Mouse (Mus musculus): Measurements from ENCODE around the gene Itpkc. TPM values are rescaled to one million over a fixed set of nuclear protein-coding genes. Genes with fewer than 3 reads are reported as not detected.
A peak's percentile ranks its signal among the peaks of the same experiment; 100 is the strongest.

The Itpkc gene
- total and polyA plus RNA-seq, 3 experiments = 4.0 to 8.1 (median 4.0) TPM

DNA sequence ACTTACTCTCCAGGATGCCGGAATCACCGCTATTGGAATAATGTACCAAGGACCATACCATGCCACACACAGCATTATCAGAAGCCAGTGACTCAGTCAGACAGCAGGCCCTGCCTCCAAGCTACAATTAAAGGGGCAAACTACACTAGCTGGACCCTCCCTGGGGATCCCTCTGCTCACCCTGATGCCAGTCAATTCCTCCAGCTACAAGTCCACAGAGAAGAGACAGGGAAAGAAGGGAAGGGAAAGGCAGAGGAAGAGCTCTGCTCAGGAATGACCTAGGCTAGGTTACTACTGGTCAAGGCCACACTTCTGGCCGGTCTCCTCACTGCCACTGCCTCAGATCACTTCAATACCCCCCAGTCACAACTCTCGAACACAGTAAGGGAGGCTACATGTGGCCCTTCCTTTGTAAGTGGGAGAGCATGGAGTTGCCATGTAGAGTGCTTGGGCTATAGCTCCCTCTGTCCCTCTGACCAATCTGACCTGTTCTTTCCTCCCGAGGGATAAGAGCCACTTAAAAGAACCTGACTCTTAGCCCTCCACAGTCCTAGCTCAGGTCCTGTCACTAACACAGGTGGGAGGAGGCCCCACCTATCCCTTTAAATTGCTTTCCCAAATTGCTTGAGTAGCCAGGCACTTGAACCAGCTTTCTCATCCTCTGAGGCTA is 65.5 kb downstream of the Itpkc start:
- H3K4me3 ChIP-seq (replicated peaks in 1 of 3; ENCODE audit: low read depth in 2 of 3, low read length in 2 of 3, poor library complexity in 1 of 3) = peak overlapping the region in 2 of 3 experiments; percentile 86 to 92
- H3K27ac ChIP-seq (ENCODE audit: insufficient read depth, low read depth) = peak overlapping the region; percentile 17; the same call in 1 of the 2 replicates
- peaks cover 35 to 69% of the 10 kb centered on the region in 2 experiments for H3K36me3 ChIP-seq (replicated peaks in 1 of 2; ENCODE audit: control insufficient read depth in 1 of 2, insufficient read depth in 1 of 2, low read length in 1 of 2)
- H3K4me2 ChIP-seq (ENCODE audit: insufficient read depth, low read depth, poor library complexity, severe bottlenecking) = peak overlapping the region; percentile 77
- H3K79me2 ChIP-seq (replicated peaks; ENCODE audit: control insufficient read depth, extremely low read depth, insufficient read depth, poor library complexity, severe bottlenecking) = peaks cover 48% of the 10 kb centered on the region
- H3K27me3 ChIP-seq (replicated peaks) = no peaks in the 10 kb centered on the region
- H3K4me1 ChIP-seq (ENCODE audit: control insufficient read depth in 1 of 2, insufficient read depth in 2 of 2) = peaks cover 32 to 63% of the 10 kb centered on the region in 2 experiments
- peak overlapping the region; percentile 90; the same call in 1 of the 2 replicates for H3K9ac ChIP-seq (ENCODE audit: insufficient read depth, low read depth)
- TF ChIP-seq MAZ (IDR thresholded peaks at IDR 0.05; ENCODE audit: low read depth, low read length) (no peak), POLR2A (IDR thresholded peaks at IDR 0.05; ENCODE audit: low read depth, low read length) (0 out of 2 replicates have a peak, but pooled peaks have one; percentile 2)
- H3K9me3 ChIP-seq (replicated peaks; ENCODE audit: low read length) = no peaks in the 10 kb centered on the region
- no peak for DNase-seq (ENCODE audit: extremely low read depth)
- dilution Hi-C loops (cut with MboI; ENCODE audit: extremely low pct_ligation_motif_present, extremely low pct_unique_long_range_greater_than_20kb, low sequenced_read_pairs) (no loop called here), in situ Hi-C loops (cut with MboI; ENCODE audit: low pct_ligation_motif_present, low pct_unique_long_range_greater_than_20kb, low sequenced_read_pairs) (loop anchor here (5.0 kb wide), 1 partner anchor 64 kb away; the partner anchor contains the start of gene Itpkc)

DNA sequence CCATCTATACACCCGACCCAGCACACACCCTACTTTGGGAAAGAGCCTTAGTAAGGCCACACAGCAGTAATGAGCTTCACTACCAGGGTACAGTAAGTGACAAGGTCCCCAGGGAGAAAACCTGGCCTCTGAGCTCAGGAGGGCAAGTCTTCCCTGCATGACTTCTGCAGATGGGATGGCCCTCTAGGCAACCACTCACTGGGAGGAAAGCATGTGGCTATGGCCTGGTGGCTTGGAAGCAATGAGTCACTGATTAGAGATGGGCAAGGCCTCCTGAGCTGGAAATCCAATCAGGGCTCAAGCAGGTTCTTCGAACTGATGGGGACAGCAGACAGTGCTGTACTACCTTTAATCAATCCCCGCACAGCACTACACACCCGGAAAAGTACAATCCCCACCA is 66.7 kb downstream of the Itpkc start:
- H3K4me1 ChIP-seq (ENCODE audit: control insufficient read depth in 1 of 2, insufficient read depth in 2 of 2) = peaks cover 27 to 64% of the 10 kb centered on the region in 2 experiments
- peaks cover 48% of the 10 kb centered on the region for H3K79me2 ChIP-seq (replicated peaks; ENCODE audit: control insufficient read depth, extremely low read depth, insufficient read depth, poor library complexity, severe bottlenecking)
- H3K9me3 ChIP-seq (replicated peaks; ENCODE audit: low read length) = no peaks in the 10 kb centered on the region
- dilution Hi-C loops (cut with MboI; ENCODE audit: extremely low pct_ligation_motif_present, extremely low pct_unique_long_range_greater_than_20kb, low sequenced_read_pairs) (no loop called here), in situ Hi-C loops (cut with MboI; ENCODE audit: low pct_ligation_motif_present, low pct_unique_long_range_greater_than_20kb, low sequenced_read_pairs) (loop anchor here (5.0 kb wide), 1 partner anchor 66 kb away; the partner anchor contains the start of gene Itpkc)
- H3K4me2 ChIP-seq (ENCODE audit: insufficient read depth, low read depth, poor library complexity, severe bottlenecking) = peak overlapping the region; percentile 77
- no peak overlapping the region; the same call in 1 of the 2 replicates for H3K9ac ChIP-seq (ENCODE audit: insufficient read depth, low read depth)
- H3K27ac ChIP-seq (ENCODE audit: insufficient read depth, low read depth) = peak overlapping the region; percentile 47; the same call in 1 of the 2 replicates
- H3K27me3 ChIP-seq (replicated peaks) = no peaks in the 10 kb centered on the region
- H3K4me3 ChIP-seq (replicated peaks in 1 of 3; ENCODE audit: low read depth in 2 of 3, low read length in 2 of 3, poor library complexity in 1 of 3) = peak overlapping the region in 2 of 3 experiments; percentile 12 to 92
- peak; percentile 85 for DNase-seq (ENCODE audit: extremely low read depth)
- H3K36me3 ChIP-seq (replicated peaks in 1 of 2; ENCODE audit: control insufficient read depth in 1 of 2, insufficient read depth in 1 of 2, low read length in 1 of 2) = peaks cover 43 to 77% of the 10 kb centered on the region in 2 experiments
- no peak for TF ChIP-seq TCF12 (IDR thresholded peaks at IDR 0.05; ENCODE audit: low read depth, low read length)
- no peak for TF ChIP-seq HCFC1 (IDR thresholded peaks at IDR 0.05; ENCODE audit: low read depth, low read length)
- TF ChIP-seq ELF1 (IDR thresholded peaks at IDR 0.05; ENCODE audit: low read depth, low read length) = no peak
- TF ChIP-seq NRF1 (IDR thresholded peaks at IDR 0.05; ENCODE audit: low read depth, low read length) = no peak
- no peak for TF ChIP-seq CHD2 (IDR thresholded peaks at IDR 0.05; ENCODE audit: low read length)
- TF ChIP-seq CHD1 (IDR thresholded peaks at IDR 0.05; ENCODE audit: low read depth, low read length) = no peak
- TF ChIP-seq MAFK (IDR thresholded peaks at IDR 0.05; ENCODE audit: insufficient replicate concordance, low read length) = no peak
- TF ChIP-seq ZNF384 (IDR thresholded peaks at IDR 0.05; ENCODE audit: low read depth, low read length) = no peak
- TF ChIP-seq MAZ (IDR thresholded peaks at IDR 0.05; ENCODE audit: low read depth, low read length) = no peak
- no peak for TF ChIP-seq RAD21 (IDR thresholded peaks at IDR 0.05; ENCODE audit: low read depth, low read length)
- TF ChIP-seq JUND (conservative IDR thresholded peaks at IDR 0.05; ENCODE audit: low read depth, low read length) = peak; percentile 77
- TF ChIP-seq UBTF (IDR thresholded peaks at IDR 0.05; ENCODE audit: low read depth, low read length) = no peak
- no peak for TF ChIP-seq POLR2A (IDR thresholded peaks at IDR 0.05; ENCODE audit: low read depth, low read length)
- TF ChIP-seq JUN (IDR thresholded peaks at IDR 0.05; ENCODE audit: insufficient read depth, low read depth, low read length) = peak; percentile 38; the same call in 1 of the 2 replicates
- TF ChIP-seq KAT2A (IDR thresholded peaks at IDR 0.05; ENCODE audit: insufficient replicate concordance, low read length) = no peak
- TF ChIP-seq TBP (conservative IDR thresholded peaks at IDR 0.05; ENCODE audit: low read depth, low read length) = no peak
- no peak for TF ChIP-seq USF2 (conservative IDR thresholded peaks at IDR 0.05; ENCODE audit: low read depth, low read length)
- 0 out of 2 replicates have a peak, but pooled peaks have one; percentile 59 for TF ChIP-seq MYC (IDR thresholded peaks at IDR 0.05; ENCODE audit: low read depth, low read length)
- TF ChIP-seq E2F4 (IDR thresholded peaks at IDR 0.05; ENCODE audit: insufficient replicate concordance, low read depth, low read length) = no peak
- TF ChIP-seq ZC3H11A (IDR thresholded peaks at IDR 0.05; ENCODE audit: low read depth, low read length) = no peak
- no peak for TF ChIP-seq IRF4 (IDR thresholded peaks at IDR 0.05; ENCODE audit: low read depth, low read length)
- no peak for TF ChIP-seq PAX5 (IDR thresholded peaks at IDR 0.05; ENCODE audit: low read length)
- 0 out of 2 replicates have a peak, but pooled peaks have one; percentile 35 for TF ChIP-seq ZMIZ1 (IDR thresholded peaks at IDR 0.05; ENCODE audit: low read depth, low read length)
- TF ChIP-seq NELFE (IDR thresholded peaks at IDR 0.05; ENCODE audit: low read depth, low read length) = no peak
- 0 out of 2 replicates have a peak, but pooled peaks have one; percentile 26 for TF ChIP-seq MEF2A (IDR thresholded peaks at IDR 0.05; ENCODE audit: borderline replicate concordance, low read depth, low read length)
- TF ChIP-seq RCOR1 (conservative IDR thresholded peaks at IDR 0.05; ENCODE audit: low read depth, low read length) = no peak
- no peak for TF ChIP-seq USF1 (IDR thresholded peaks at IDR 0.05; ENCODE audit: low read depth, low read length)
- no peak for TF ChIP-seq CTCF (conservative IDR thresholded peaks at IDR 0.05 in 1 of 2, IDR thresholded peaks at IDR 0.05 in 1 of 2; ENCODE audit: low read depth in 2 of 2, low read length in 2 of 2)
- no peak; the same call in 1 of the 2 replicates for TF ChIP-seq SIN3A (IDR thresholded peaks at IDR 0.05; ENCODE audit: low read length)
- TF ChIP-seq ZKSCAN1 (IDR thresholded peaks at IDR 0.05; ENCODE audit: borderline replicate concordance, low read depth, low read length) = no peak
- TF ChIP-seq POLR2AphosphoS2 (IDR thresholded peaks at IDR 0.05; ENCODE audit: low read depth, low read length) = no peak
